Mouse (Mus musculus) lung, adult 2 months (tissue): ENCODE data around the gene Dnajc12.

ENCODE experiments used
- CTCF ChIP-seq: fragments of 200-500 bp; IDR thresholded peaks from 2 replicates; pipeline ENCODE4 v1.5.1; 2011; ENCODE audit warnings: mild to moderate bottlenecking, low read length, control low read depth; ENCODE audit not compliant: insufficient read depth
- POLR2A ChIP-seq: fragments of 200-500 bp; IDR thresholded peaks from 2 replicates; pipeline ENCODE4 v1.6.1; 2011; ENCODE audit warnings: low read depth, mild to moderate bottlenecking, control low read depth, low read length, borderline replicate concordance; ENCODE audit errors: extremely low read depth

DNA sequence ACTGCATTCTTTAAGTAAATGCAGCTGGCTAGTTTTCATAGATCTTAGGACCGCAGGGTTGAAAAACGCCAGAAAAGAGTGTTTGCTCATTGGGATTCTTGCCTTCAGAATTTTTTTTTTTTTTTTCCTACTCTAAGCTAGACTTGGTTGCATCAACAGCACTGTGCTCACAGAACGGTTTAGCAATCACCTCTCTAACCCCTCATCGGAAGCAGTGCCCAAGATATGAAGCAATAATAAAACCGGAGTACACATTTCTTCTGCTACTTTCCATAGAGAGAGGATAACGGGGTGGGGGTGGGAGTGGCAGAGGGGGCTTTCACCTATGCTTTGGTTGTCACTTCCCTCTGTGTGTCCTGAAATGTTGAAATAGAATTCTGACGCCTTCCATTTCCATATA is 33.6 kb downstream of the Dnajc12 start:
- TF ChIP-seq CTCF (no peak), POLR2A (no peak)
